26 mouse cellular contexts compared by ENCODE assay signal in genomic region chr7:139755004-139755403, GRCm38 (mm10).
"Had no signal": no experiment of that assay in that cellular context is flagged by ENCODE, and none has a peak within 500 bp of the region (broad histone marks: within the 10 kb centered on the region; RNA-seq: fewer than 3 reads in every experiment).

No protein-coding gene starts in this region.

- DNase-seq: cerebellum, adult 8-10 months; cerebellum, adult 9-10 months; cerebellum, postnatal 14 days; cerebellum, postnatal 25 days; cerebellum, postnatal 36 days; embryo, embryonic 11 days; forebrain, postnatal 0 days; gastrocnemius, adult 2 months; gastrocnemius, postnatal 10 days; gastrocnemius, postnatal 14 days; gastrocnemius, postnatal 25 days; gastrocnemius, postnatal 36 days; heart, adult 11 months; heart, adult 18-20 months; heart, adult 2 months had no signal

- ATAC-seq: forebrain, embryonic 13.5 days; forebrain, embryonic 14.5 days; forebrain, embryonic 15.5 days; forebrain, embryonic 16.5 days; forebrain, postnatal 0 days had no signal

- H3K4me1 ChIP-seq: embryonic facial prominence, embryonic 10.5 days; embryonic facial prominence, embryonic 12.5 days; embryonic facial prominence, embryonic 13.5 days; embryonic facial prominence, embryonic 15.5 days; forebrain, embryonic 10.5 days; forebrain, embryonic 12.5 days; forebrain, embryonic 13.5 days; forebrain, embryonic 15.5 days had no signal

- H3K4me2 ChIP-seq: embryonic facial prominence, embryonic 12.5 days; embryonic facial prominence, embryonic 13.5 days; embryonic facial prominence, embryonic 15.5 days; forebrain, embryonic 12.5 days; forebrain, embryonic 13.5 days; forebrain, embryonic 15.5 days had no signal

- H3K36me3 ChIP-seq: embryonic facial prominence, embryonic 10.5 days; embryonic facial prominence, embryonic 12.5 days; embryonic facial prominence, embryonic 13.5 days; embryonic facial prominence, embryonic 15.5 days; forebrain, embryonic 10.5 days; forebrain, embryonic 12.5 days; forebrain, embryonic 15.5 days had no signal

- H3K27ac ChIP-seq: embryonic facial prominence, embryonic 10.5 days; embryonic facial prominence, embryonic 12.5 days; embryonic facial prominence, embryonic 13.5 days; embryonic facial prominence, embryonic 15.5 days; forebrain, embryonic 10.5 days; forebrain, embryonic 12.5 days; forebrain, embryonic 13.5 days; forebrain, embryonic 15.5 days; gastrocnemius, adult 2 months; heart, adult 2 months had no signal

- H3K4me3 ChIP-seq: embryonic facial prominence, embryonic 10.5 days; embryonic facial prominence, embryonic 12.5 days; embryonic facial prominence, embryonic 13.5 days; embryonic facial prominence, embryonic 15.5 days; erythroblast, embryonic 14.5 days; forebrain, embryonic 10.5 days; forebrain, embryonic 12.5 days; forebrain, embryonic 13.5 days; forebrain, embryonic 15.5 days; gastrocnemius, adult 2 months; heart, adult 2 months had no signal

- H3K9me3 ChIP-seq: embryonic facial prominence, embryonic 10.5 days; embryonic facial prominence, embryonic 12.5 days; embryonic facial prominence, embryonic 13.5 days; embryonic facial prominence, embryonic 15.5 days; forebrain, embryonic 10.5 days; forebrain, embryonic 12.5 days; forebrain, embryonic 13.5 days; forebrain, embryonic 15.5 days had no signal

- H3K9ac ChIP-seq: embryonic facial prominence, embryonic 12.5 days; embryonic facial prominence, embryonic 13.5 days; embryonic facial prominence, embryonic 15.5 days; forebrain, embryonic 12.5 days; forebrain, embryonic 13.5 days; forebrain, embryonic 15.5 days; forebrain, postnatal 0 days had no signal

- H3K27me3 ChIP-seq: embryonic facial prominence, embryonic 12.5 days; embryonic facial prominence, embryonic 13.5 days; embryonic facial prominence, embryonic 15.5 days; forebrain, embryonic 12.5 days; forebrain, embryonic 13.5 days; forebrain, embryonic 15.5 days had no signal
